Mouse (Mus musculus): ENCODE data around the gene Sh2d1b2. TPM values are rescaled to one million over a fixed set of nuclear protein-coding genes. Genes with fewer than 3 reads are reported as not detected.
A peak's percentile ranks its signal among the peaks of the same experiment; 100 is the strongest.
"Not testable (repeated sequence)": the region's sequence is repeated elsewhere in the genome, so short reads cannot be mapped to it uniquely, and the experiment has no call there.

Sh2d1b2 gene
- total RNA-seq (2021): not detected

GRCm38 (mm10) chr1:170232688-170233087 is at the start of gene Sh2d1b2:
Sh2d1b2 (plus strand) TSS chr1:170232749.
- intact Hi-C loops (cut with DNase I): not testable (repeated sequence)

GRCm38 (mm10) chr1:170185137-170185536 is 47.4 kb upstream of the Sh2d1b2 start:
- DNase-seq: no peak
- intact Hi-C loops (cut with DNase I): no loop called here

More at GRCm38 (mm10) chr1:170232688-170233087, at the start of gene Sh2d1b2:
- not testable (repeated sequence) for DNase-seq

DNA sequence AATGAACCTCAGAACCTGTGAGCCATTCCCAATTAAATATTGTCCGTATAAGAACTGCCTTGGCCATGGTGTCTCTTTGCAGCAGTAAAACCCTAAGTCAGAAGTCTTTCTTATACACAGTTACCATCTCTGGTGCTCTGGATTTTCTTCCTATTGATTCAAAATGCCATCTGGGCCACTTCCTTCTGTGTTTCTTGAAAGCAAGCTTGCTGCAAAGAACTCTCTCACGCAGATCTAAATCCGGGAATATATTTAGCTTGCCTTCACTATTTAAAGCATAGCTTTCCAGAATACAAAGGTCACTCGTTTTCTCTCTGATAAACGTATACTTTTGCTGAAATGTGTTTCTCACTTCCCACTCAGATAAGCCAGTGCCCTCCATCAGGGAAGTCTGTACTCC is 46.0 kb upstream of the Sh2d1b2 start:
- DNase-seq: no peak
- intact Hi-C loops (cut with DNase I): no loop called here

DNA sequence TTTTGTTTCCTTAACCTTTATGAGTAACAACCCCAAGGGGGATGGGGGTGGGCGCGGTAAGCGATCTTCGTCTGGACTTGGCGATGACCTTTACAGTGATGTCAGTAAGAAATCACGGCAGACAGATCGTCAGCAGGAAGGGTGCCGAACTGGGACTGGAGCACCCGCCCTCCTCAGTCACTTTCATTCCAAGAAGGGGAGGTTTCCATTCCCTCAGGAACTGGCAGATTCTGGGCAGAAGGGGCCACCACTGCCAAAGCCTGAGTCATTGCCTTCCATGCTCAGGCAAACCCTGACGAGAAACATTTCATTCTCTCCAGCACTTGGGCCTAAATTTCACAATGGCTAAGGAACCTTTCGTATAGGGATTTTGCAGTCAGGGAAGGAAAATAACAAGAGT is 43.9 kb upstream of the Sh2d1b2 start:
- intact Hi-C loops (cut with DNase I): no loop called here
- peak; percentile 70 to 72 for DNase-seq

DNA sequence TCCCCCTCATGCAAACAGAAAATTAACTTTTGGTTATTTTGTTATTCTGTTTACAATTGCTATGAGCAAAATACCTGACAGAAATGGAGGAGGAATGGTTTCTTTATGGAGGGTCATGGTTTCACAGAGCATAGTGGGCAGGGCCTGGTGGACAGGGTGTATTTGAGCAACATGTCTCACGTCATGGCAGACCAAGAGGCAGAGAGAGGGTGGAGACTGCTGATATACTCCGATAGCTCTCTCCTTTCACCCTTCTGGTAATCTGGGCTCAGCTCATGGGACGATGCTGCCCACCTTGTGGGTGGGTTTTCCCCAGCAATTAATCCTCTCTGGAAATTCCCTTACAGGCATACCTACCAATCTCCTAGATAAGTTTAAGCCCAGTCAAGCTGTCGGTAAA is 42.3 kb upstream of the Sh2d1b2 start:
- no peak for DNase-seq
- intact Hi-C loops (cut with DNase I): no loop called here

GRCm38 (mm10) chr1:170191925-170192324 is 40.6 kb upstream of the Sh2d1b2 start:
- intact Hi-C loops (cut with DNase I): no loop called here
- no peak for DNase-seq

- intact Hi-C loops (cut with DNase I): no loop called here
- no peak for DNase-seq
These were observed 36.3 kb upstream of the Sh2d1b2 start for GRCm38 (mm10) chr1:170196211-170196610.

DNA sequence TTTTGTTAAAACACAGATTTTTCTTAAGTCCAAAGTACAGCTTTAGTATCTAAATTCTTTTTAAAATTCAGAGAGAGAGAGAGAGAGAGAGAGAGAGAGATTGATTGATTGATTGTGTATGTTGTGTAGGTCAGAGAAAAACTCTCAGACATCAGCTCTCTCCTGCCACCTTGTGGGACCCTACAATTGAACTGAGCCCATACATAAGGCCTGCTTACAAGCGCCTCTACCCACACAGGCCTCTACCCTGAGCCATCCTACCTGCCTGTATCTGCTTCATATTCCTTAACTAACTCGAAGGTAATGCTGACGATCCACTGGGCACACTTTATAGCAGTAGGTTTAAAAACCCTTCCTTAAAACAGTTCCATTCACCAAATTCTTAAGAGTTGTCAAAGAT is 32.2 kb upstream of the Sh2d1b2 start:
- intact Hi-C loops (cut with DNase I): no loop called here
- peak; percentile 38 to 45 for DNase-seq

DNA sequence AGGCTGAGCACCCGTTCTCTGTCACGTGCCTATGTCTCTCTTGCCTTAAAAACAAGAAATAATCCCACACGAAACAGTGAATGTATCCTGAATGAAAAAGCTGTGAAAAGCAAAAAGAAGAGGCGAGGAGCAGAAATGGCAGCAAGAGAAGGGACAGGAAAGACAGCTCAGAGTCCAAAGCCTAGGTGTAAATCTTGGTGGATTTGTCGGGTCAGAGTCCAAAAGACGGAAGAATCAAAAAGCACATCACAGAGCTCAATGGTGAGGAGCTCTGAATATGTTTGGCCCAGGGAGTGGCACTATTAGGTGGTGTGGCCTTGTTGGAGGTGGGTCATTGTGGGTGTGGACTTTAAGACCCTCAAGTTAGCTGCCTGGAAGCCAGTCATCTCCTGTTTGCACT is 26.2 kb upstream of the Sh2d1b2 start:
- intact Hi-C loops (cut with DNase I): no loop called here
- DNase-seq: no peak

DNA sequence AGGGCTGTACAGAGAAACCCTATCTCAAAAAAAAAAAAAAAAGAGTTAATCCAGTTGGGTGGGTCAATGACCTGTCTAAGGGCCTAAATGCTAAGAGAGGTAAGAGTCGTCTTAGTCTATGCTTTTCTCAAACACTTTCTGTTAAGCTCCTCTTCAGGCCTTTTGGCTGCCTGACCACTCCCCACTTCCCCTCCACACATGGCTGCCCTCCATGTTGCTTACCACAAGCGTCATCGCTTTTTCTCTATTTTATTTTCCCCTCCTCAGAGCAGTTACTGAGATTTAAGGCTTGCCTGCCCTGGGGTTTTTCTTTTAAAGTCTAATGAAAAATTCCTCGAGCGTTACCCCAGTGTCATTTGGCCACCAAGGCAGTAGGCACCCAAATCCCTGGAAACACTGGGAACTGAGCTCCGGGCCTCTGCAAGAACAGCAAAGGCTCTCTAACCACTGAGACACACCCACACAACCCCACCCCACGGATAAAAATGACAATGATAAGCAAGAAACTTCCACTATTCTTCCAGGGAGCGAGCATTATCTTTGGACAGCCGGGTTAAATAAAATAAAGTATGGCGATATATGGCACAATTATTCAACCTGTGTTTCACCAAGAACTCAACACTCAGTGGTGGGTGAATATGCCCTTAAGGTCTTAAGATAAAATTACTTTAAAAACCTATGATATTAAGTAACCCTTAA is 19.2 kb upstream of the Sh2d1b2 start:
- intact Hi-C loops (cut with DNase I): no loop called here
- DNase-seq: no peak

- intact Hi-C loops (cut with DNase I): no loop called here
- DNase-seq: no peak
These were observed 18.2 kb upstream of the Sh2d1b2 start for GRCm38 (mm10) chr1:170214383-170214756.

DNA sequence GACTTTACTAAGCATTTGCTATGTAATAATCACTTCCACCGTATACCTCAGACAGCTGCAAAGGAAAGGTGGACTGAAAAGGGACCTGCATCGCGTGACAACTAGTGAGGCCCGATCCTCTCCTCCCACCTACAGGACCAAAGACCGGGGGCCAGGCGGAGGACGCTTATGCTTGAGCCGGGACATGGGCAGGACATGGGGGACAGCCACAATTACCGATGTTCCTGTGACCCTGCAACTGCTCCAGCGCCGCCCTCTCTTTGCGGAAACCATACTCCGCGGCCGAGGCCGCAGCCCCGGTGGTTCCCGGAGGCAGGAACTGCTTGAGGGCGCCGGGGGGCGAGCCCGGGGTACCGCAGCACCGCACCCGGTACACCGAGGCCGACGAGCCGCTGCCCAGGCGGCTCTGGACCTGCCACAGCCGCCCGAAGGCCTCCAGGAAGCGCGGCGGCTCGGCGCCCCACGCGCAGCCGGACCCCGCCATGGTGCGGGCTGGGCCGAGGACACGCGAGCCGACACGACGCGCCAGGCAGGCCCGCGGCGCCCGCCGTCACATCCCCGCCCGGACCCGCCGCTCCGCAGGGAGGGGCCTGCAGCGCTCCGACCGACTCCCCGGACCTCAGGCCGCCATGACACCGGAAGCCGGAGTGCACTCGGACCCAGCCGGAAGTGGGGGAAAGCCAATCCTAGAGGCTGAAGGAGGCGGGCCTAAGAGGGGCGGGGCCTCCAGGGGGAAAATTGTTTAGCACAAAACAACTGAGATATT is 17.6 kb upstream of the Sh2d1b2 start, which contains the start of gene Uhmk1:
TSS of gene Uhmk1 (minus strand) at position 641 of the 766 bp plus-strand sequence.
- intact Hi-C loops (cut with DNase I): loop anchor here (5.0 kb wide), 1 partner anchor 397 kb away; no protein-coding TSS in a partner anchor
- peak; percentile 92 to 96 for DNase-seq

- DNase-seq: no peak
- intact Hi-C loops (cut with DNase I): loop anchor here (5.0 kb wide), 1 partner anchor 397 kb away; no protein-coding TSS in a partner anchor
These were observed 17.0 kb upstream of the Sh2d1b2 start for GRCm38 (mm10) chr1:170215590-170215989.

GRCm38 (mm10) chr1:170218091-170218884 is 14.3 kb upstream of the Sh2d1b2 start:
- peak in 1 of 2 experiments; percentile 10 for DNase-seq
- intact Hi-C loops (cut with DNase I): loop anchor here (5.0 kb wide), 1 partner anchor 394 kb away; no protein-coding TSS in a partner anchor

- DNase-seq: no peak
- intact Hi-C loops (cut with DNase I): no loop called here
These were observed 12.2 kb upstream of the Sh2d1b2 start for GRCm38 (mm10) chr1:170220351-170220750.

DNA sequence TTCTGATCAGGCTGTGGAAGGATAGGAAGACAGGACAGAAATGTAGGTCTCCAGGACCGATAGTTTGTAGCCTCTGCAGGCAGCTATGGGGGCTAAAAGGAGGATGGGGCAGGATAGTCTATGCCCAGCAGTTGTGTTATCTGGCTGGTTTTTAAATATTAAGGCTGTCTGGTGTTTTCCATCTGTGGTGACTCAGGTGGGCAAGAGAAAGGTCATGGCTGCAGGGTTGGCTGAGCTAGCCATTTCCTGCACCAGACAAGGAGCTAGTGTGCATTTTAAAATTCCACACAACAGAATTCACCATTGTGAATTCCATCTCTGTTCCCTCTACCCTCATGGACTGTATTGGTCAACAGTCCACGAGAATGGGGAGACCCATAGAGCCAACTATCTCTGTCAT is 9.3 kb upstream of the Sh2d1b2 start:
- DNase-seq: no peak
- intact Hi-C loops (cut with DNase I): no loop called here

- intact Hi-C loops (cut with DNase I): no loop called here
- no peak for DNase-seq
These were observed 12.5 kb downstream of the Sh2d1b2 start for GRCm38 (mm10) chr1:170245016-170245415.

DNA sequence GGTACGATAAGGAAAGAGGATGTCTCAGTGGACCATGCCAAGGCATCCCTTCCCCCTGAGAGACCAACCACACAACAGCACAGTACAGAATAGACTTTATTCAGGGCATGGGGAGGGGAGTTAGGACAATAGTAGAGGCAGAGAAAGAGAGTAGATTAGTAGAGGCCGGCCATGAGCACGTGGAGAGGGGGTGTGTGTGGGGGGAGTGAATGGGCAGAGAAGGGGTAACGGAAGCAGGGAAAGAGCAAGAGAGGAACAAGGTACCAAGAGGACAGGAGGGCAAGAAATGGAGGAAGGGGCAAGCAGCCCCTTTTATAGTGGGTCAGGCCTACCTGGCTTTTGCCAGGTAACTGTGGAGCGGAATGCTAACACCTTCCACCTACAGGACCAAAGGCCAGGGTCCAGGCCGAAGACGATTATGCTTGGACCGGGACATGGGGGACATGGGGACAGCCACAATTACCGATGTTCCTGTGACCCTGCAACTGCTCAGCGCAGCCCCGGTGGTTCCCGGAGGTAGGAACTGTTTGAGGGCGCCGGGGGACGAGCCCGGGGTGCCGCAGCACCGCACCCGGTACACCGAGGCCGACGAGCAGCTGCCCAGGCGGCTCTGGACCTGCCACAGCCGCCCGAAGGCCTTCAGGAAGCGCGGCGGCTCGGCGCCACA is 22.5 kb downstream of the Sh2d1b2 start:
- DNase-seq: no peak
- intact Hi-C loops (cut with DNase I): no loop called here

GRCm38 (mm10) chr1:170255560-170255910 is 23.0 kb downstream of the Sh2d1b2 start:
- intact Hi-C loops (cut with DNase I): no loop called here
- DNase-seq: peak; percentile 89 to 92

- no peak for DNase-seq
- intact Hi-C loops (cut with DNase I): no loop called here
These were observed 37.7 kb downstream of the Sh2d1b2 start for GRCm38 (mm10) chr1:170270281-170270680.

DNA sequence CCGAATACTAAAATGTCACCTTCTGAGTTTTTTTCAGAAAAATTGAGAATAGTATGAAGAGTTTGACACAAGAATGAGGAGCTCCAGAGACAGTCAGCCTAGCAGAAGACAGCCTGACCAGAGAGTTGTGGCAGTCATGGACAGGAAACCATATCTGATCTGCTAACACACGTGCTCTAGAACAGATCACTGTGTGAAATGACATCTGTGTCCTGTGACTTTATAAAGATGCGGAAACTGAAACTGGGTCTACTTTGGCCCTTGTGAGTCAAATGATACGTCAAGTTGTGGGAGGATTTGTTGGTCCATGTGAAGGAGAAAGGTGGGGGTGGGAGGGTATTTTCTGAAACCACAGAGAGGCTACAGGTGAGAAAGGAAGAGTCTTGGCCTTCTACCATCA is 38.1 kb downstream of the Sh2d1b2 start:
- no peak for DNase-seq
- intact Hi-C loops (cut with DNase I): no loop called here

Data from heart, postnatal 10 days (tissue).